Mouse (Mus musculus) heart, postnatal 0 days (tissue): Measurements from ENCODE around the gene Mid1.

Experiments used
- CTCF ChIP-seq: IDR thresholded peaks from 2 replicates; pipeline ENCODE4 v1.5.1; 2016; ENCODE audit warnings: antibody characterized with exemption, control low read depth, low read depth
- EP300 ChIP-seq: IDR thresholded peaks from 2 replicates; pipeline ENCODE4 v1.6.1; 2016; ENCODE audit warnings: antibody characterized with exemption, low read depth

GRCm38 (mm10) chrX:169828136-169828535, 143.1 kb downstream of the Mid1 start:
- no peak for TF ChIP-seq CTCF
- no peak for TF ChIP-seq EP300
